Mouse (Mus musculus) G1E-ER4 (cell line): ENCODE data around the gene Wfdc15b. TPM values are rescaled to one million over a fixed set of nuclear protein-coding genes. Genes with fewer than 3 reads are reported as not detected.

ENCODE experiments used
- GATA1 ChIP-seq: IDR thresholded peaks from one replicate; pipeline ENCODE4 v1.8.0; 2012; ENCODE audit warnings: low read length, inconsistent platforms
- polyA plus RNA-seq: library from polyadenylated mRNA; stranded (reverse); fragments of >175 nt; gene quantifications from 2 replicates; pipeline ENCODE4 v1.2.3, GENCODE M21; 2012

The Wfdc15b gene
- polyA plus RNA-seq, 1 experiment, result not detected

- no peak for TF ChIP-seq GATA1
Measured at GRCm38 (mm10) chr2:164184145-164184719, 37.2 kb downstream of the Wfdc15b start.

GRCm38 (mm10) chr2:164183340-164183739, 38.1 kb downstream of the Wfdc15b start:
- TF ChIP-seq GATA1, result no peak

- TF ChIP-seq GATA1, result no peak
Measured at GRCm38 (mm10) chr2:164182692-164183255, 38.7 kb downstream of the Wfdc15b start, which contains the start of gene Wfdc5. Gene Wfdc5 (minus strand): TSS chr2:164182742.

- TF ChIP-seq GATA1, result no peak
Measured at GRCm38 (mm10) chr2:164180770-164181169, 40.7 kb downstream of the Wfdc15b start.

GRCm38 (mm10) chr2:164180124-164180523, 41.3 kb downstream of the Wfdc15b start:
- TF ChIP-seq GATA1, result no peak

- no peak for TF ChIP-seq GATA1
Measured at GRCm38 (mm10) chr2:164177831-164178230, 43.6 kb downstream of the Wfdc15b start.

- TF ChIP-seq GATA1, result no peak
Measured at GRCm38 (mm10) chr2:164175850-164176249, 45.6 kb downstream of the Wfdc15b start.

GRCm38 (mm10) chr2:164174649-164175395, 46.6 kb downstream of the Wfdc15b start:
- no peak for TF ChIP-seq GATA1

GRCm38 (mm10) chr2:164173394-164173793, 48.1 kb downstream of the Wfdc15b start:
- no peak for TF ChIP-seq GATA1

- no peak for TF ChIP-seq GATA1
Measured at GRCm38 (mm10) chr2:164170902-164171301, 50.6 kb downstream of the Wfdc15b start, which contains the start of gene Kcns1. Gene Kcns1 (minus strand): TSS chr2:164171113.

GRCm38 (mm10) chr2:164170326-164170725, 51.1 kb downstream of the Wfdc15b start:
- TF ChIP-seq GATA1, result no peak

- TF ChIP-seq GATA1, result no peak
Measured at GRCm38 (mm10) chr2:164168571-164168946, 52.9 kb downstream of the Wfdc15b start.

- no peak for TF ChIP-seq GATA1
Measured at GRCm38 (mm10) chr2:164167752-164168570, 53.5 kb downstream of the Wfdc15b start.

- no peak for TF ChIP-seq GATA1
Measured at GRCm38 (mm10) chr2:164164941-164165340, 56.5 kb downstream of the Wfdc15b start.

Other genes with a start within 250 kb of the Wfdc15b start
- 84.7 and 105 TPM in 2 replicates for gene Ywhab, start 226.7 kb downstream of the Wfdc15b start, polyA plus RNA-seq
- gene Pabpc1l, start 196.2 kb downstream of the Wfdc15b start, polyA plus RNA-seq, result 0.06 and 0.14 TPM in 2 replicates
- 38.3 and 60.7 TPM in 2 replicates for gene Stk4, start 151.3 kb downstream of the Wfdc15b start, polyA plus RNA-seq
- gene Tomm34, start 150.5 kb downstream of the Wfdc15b start, polyA plus RNA-seq, result 27.7 and 33.2 TPM in 2 replicates
- gene Kcns1, start 50.5 kb downstream of the Wfdc15b start, polyA plus RNA-seq, result not detected in 2 replicates
- gene Wfdc5, start 38.9 kb downstream of the Wfdc15b start, polyA plus RNA-seq, result not detected in 2 replicates
- gene Wfdc12, start 31.1 kb downstream of the Wfdc15b start, polyA plus RNA-seq, result not detected in 2 replicates
- not detected in 2 replicates for gene Wfdc15a, start 21.5 kb downstream of the Wfdc15b start, polyA plus RNA-seq
- gene Svs2, start 16.8 kb upstream of the Wfdc15b start, polyA plus RNA-seq, result not detected in 2 replicates
- not detected in 2 replicates for gene Svs3b, start 35.0 kb upstream of the Wfdc15b start, polyA plus RNA-seq
- not detected in 2 replicates for gene Svs4, start 56.8 kb upstream of the Wfdc15b start, polyA plus RNA-seq
- not detected in 2 replicates for gene Svs3a, start 67.6 kb upstream of the Wfdc15b start, polyA plus RNA-seq
- not detected in 2 replicates for gene Svs6, start 95.1 kb upstream of the Wfdc15b start, polyA plus RNA-seq
- not detected in 2 replicates for gene Svs5, start 111.1 kb upstream of the Wfdc15b start, polyA plus RNA-seq
- not detected in 2 replicates for gene Slpi, start 167.4 kb upstream of the Wfdc15b start, polyA plus RNA-seq
- not detected in 2 replicates for gene Rbpjl, start 181.5 kb upstream of the Wfdc15b start, polyA plus RNA-seq
- gene Matn4, start 183.5 kb upstream of the Wfdc15b start, polyA plus RNA-seq, result not detected in 2 replicates
- gene Sdc4, start 222.2 kb upstream of the Wfdc15b start, polyA plus RNA-seq, result not detected in 2 replicates
- gene Sys1, start 235.3 kb upstream of the Wfdc15b start, polyA plus RNA-seq, result 219 and 244 TPM in 2 replicates
- 8.1 and 9.4 TPM in 2 replicates for gene Gm20458, start 239.3 kb upstream of the Wfdc15b start, polyA plus RNA-seq